Mouse (Mus musculus) embryonic fibroblast, embryonic 13.5 days (primary cell): Measurements from ENCODE around the gene 4930535I16Rik. TPM values are rescaled to one million over a fixed set of nuclear protein-coding genes. Genes with fewer than 3 reads are reported as not detected.

Experiments used
- H3K27ac ChIP-seq: 2 replicates; pipeline ENCODE4 v1.5.1; 2012; ENCODE audit warnings: low read length, control low read depth, inconsistent platforms; ENCODE audit not compliant: insufficient read depth
- H3K4me1 ChIP-seq: 2 replicates; pipeline ENCODE4 v1.6.1; 2011; ENCODE audit warnings: low read length; ENCODE audit not compliant: control insufficient read depth, insufficient read depth
- H3K4me3 ChIP-seq: 2 replicates; pipeline ENCODE4 v1.5.1; 2011; ENCODE audit warnings: mild to moderate bottlenecking, control low read depth, low read length; ENCODE audit not compliant: insufficient read depth
- CTCF ChIP-seq: IDR thresholded peaks from 2 replicates; pipeline ENCODE4 v1.5.1; 2011; ENCODE audit warnings: mild to moderate bottlenecking, control low read depth, low read length, moderate library complexity, borderline replicate concordance; ENCODE audit not compliant: insufficient read depth
- POLR2A ChIP-seq: IDR thresholded peaks from 2 replicates; pipeline ENCODE4 v1.6.1; 2011; ENCODE audit warnings: low read depth, mild to moderate bottlenecking, control low read depth, low read length, moderate library complexity
- polyA plus RNA-seq: library from polyadenylated mRNA; stranded (reverse); fragments of >200 nt; gene quantifications from 2 replicates; pipeline ENCODE4 v1.2.4, GENCODE M21; 2011; ENCODE audit warnings: low read depth; ENCODE audit not compliant: missing spikeins, insufficient read length

The 4930535I16Rik gene
- polyA plus RNA-seq, 1 experiment: not detected

DNA sequence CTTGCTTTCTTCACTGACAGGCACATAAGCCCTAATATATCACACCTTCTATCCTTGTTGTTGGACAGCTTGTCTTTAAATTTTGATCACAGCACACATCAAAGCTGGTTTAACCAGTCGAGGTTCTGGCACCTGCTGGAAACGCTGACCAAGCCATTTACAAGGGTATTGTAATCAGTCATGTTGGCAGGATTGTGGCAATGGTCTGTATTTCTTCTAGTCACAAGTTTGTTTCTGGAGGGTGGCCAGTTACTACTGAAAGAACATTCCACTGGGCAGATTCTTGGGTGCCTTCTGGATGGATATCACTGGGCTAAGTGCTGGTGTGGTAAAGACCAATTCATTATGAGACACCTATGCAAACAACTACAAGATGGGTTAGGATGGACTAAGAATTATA lies 5.4 kb downstream of the 4930535I16Rik start:
- no peak overlapping the region for H3K4me3 ChIP-seq
- 0 out of 2 replicates have a peak, but pooled peaks cover 6% of the 10 kb centered on the region for H3K4me1 ChIP-seq
- no peak for TF ChIP-seq POLR2A
- TF ChIP-seq CTCF: no peak
- H3K27ac ChIP-seq: no peak overlapping the region

DNA sequence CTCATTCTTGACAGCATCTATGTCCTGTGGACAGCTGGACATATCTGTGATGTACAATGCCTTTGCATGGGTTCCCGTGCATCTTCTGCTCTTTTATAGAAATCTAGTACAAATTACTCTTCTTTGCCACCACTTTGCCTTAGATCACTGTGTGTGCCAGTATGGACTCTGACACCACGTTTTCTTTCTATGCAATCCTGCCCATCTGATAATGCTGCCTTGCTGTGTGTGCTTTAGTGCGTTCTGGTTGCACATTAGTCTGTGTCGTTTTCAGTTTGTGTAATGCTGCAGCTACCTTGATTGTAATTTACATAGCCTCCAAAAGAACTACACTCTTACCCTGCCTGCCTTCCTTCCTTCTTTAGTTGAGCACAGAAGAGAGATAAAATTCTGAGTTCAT lies 6.3 kb downstream of the 4930535I16Rik start:
- Histone ChIP-seq H3K4me1 (peaks cover 8% of the 10 kb centered on the region; the same call in 1 of the 2 replicates), H3K27ac (no peak overlapping the region), H3K4me3 (no peak overlapping the region)
- TF ChIP-seq POLR2A: no peak
- no peak for TF ChIP-seq CTCF

GRCm38 (mm10) chr4:123905126-123905668 lies 12.6 kb downstream of the 4930535I16Rik start:
- Histone ChIP-seq H3K27ac (peak overlapping the region; percentile 15; the same call in 1 of the 2 replicates), H3K4me1 (peaks cover 9% of the 10 kb centered on the region), H3K4me3 (peak overlapping the region; percentile 56)
- no peak for TF ChIP-seq POLR2A
- TF ChIP-seq CTCF: no peak

DNA sequence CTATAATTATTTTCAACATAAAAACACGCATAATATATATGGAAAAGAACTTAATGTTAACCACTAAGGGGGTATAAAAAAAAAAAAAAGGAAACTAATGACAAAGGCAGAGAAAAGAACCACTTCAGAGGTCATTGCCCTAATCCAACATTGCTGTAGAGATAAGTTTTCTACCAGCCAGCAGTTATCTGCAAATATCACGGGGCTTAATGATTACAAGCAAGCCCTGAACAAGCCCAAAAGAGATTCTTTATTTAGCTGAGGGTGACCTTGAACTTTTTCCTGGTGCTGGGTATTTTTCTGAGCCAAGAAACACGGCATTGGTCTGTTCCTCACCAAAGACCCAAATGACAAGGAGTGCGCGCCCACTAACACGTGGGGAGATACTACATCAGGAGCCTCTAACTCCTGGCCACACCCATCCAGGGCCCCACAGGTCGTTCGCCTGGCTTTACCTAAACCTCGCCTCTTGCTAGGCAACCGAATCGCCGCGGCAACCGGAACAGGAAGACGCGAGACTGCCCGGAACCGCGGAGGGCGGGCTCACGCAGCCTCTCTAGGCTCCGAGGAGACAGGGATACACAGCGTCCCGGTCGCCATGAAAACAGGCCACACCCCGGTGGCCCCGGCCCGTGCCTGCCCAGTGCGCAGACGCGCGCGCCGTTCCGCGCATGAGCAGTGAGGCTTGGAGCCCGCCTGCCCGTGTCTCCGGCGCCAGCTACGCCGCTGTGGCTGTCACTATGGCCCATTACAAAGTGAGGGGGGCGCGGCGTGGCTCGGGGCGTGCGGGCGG lies 13.3 kb downstream of the 4930535I16Rik start, which contains the start of gene Mycbp:
TSS of gene Mycbp (plus strand) at position 500 of the 793 bp plus-strand sequence.
- H3K27ac ChIP-seq: peak within 1 kb of the TSS; percentile 15; the same call in 1 of the 2 replicates
- H3K4me1 ChIP-seq: peaks cover 9% of the 10 kb centered on the region
- H3K4me3 ChIP-seq: peak within 1 kb of the TSS; percentile 79
- TF ChIP-seq CTCF (no peak), POLR2A (peak; percentile 63)

DNA sequence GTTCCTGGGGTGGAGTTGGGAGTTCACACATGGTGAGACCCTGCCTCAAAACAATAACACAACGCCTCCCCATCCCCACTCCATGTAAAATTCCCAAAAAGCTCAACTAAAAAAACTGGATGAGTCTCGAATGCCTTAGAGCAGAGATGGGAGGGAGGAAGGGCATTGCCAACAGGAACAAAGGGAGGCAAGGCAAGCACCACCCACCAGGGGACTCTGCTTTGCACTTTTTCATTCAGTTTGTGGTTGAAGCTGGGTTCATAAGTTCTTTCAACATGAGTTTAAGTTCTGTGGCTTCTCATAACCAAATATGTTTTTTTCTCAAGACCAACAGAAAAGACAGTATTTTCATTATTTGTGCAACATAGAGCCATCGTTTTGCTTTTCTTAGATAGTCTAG lies 14.4 kb downstream of the 4930535I16Rik start:
- H3K4me1 ChIP-seq: peaks cover 7% of the 10 kb centered on the region
- no peak for TF ChIP-seq POLR2A
- TF ChIP-seq CTCF: no peak
- no peak overlapping the region for H3K4me3 ChIP-seq
- no peak overlapping the region for H3K27ac ChIP-seq

- TF ChIP-seq POLR2A: no peak
- TF ChIP-seq CTCF: peak; percentile 46; the same call in 1 of the 2 replicates
- no peaks in the 10 kb centered on the region for H3K4me1 ChIP-seq
- no peak overlapping the region for H3K27ac ChIP-seq
- H3K4me3 ChIP-seq: no peak overlapping the region
Observed at GRCm38 (mm10) chr4:123898696-123899095, 19.1 kb downstream of the 4930535I16Rik start.

DNA sequence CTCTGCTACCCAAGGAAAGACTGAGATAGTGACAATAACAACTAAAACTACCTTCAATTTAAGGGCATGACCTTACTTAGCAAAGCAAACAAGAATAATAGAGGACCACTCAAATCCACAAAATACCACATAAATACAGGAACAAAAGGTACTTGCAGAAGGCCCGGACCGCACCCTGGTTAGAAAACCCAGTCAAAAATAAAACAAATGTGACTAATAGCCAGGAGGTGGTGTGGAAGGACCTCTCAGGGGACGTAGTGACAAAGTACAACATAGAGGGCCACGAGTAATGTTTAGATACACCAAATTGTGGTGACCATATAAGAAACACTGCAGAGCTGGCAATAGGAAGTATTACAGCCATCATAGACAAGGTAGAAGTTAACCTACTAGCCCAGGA lies 23.5 kb downstream of the 4930535I16Rik start:
- Histone ChIP-seq H3K4me1 (no peaks in the 10 kb centered on the region), H3K27ac (no peak overlapping the region), H3K4me3 (no peak overlapping the region)
- TF ChIP-seq POLR2A (no peak), CTCF (no peak)

GRCm38 (mm10) chr4:123893726-123894125 lies 24.1 kb downstream of the 4930535I16Rik start:
- H3K27ac ChIP-seq: no peak overlapping the region
- no peaks in the 10 kb centered on the region for H3K4me1 ChIP-seq
- TF ChIP-seq CTCF (no peak), POLR2A (no peak)
- no peak overlapping the region for H3K4me3 ChIP-seq

Other genes starting within 250 kb of the 4930535I16Rik start
- 250 and 271 TPM in 2 replicates for gene Macf1, start 233.7 kb downstream of the 4930535I16Rik start, polyA plus RNA-seq
- gene Ndufs5, start 199.8 kb downstream of the 4930535I16Rik start, polyA plus RNA-seq: 124 and 148 TPM in 2 replicates
- 40.9 and 54.3 TPM in 2 replicates for gene Akirin1, start 167.7 kb downstream of the 4930535I16Rik start, polyA plus RNA-seq
- gene Rhbdl2, start 130.1 kb downstream of the 4930535I16Rik start, polyA plus RNA-seq: 0.76 and 1.9 TPM in 2 replicates
- gene 4933427I04Rik, start 58.3 kb downstream of the 4930535I16Rik start, polyA plus RNA-seq: not detected in 2 replicates
- gene Mycbp, start 13.2 kb downstream of the 4930535I16Rik start, polyA plus RNA-seq: 23.7 and 48.4 TPM in 2 replicates
- gene Rragc, start 576 bp downstream of the 4930535I16Rik start, polyA plus RNA-seq: 109 and 125 TPM in 2 replicates